Mouse (Mus musculus) lung, postnatal 0 days (tissue): ENCODE results near the gene 4930516K23Rik.

Experiments
- CTCF ChIP-seq: IDR thresholded peaks from 2 replicates; pipeline ENCODE4 v1.5.1; 2016; ENCODE audit warnings: antibody characterized with exemption, mild to moderate bottlenecking
- EP300 ChIP-seq: IDR thresholded peaks from 2 replicates; pipeline ENCODE4 v1.6.1; 2016; ENCODE audit warnings: antibody characterized with exemption, mild to moderate bottlenecking, control low read depth

DNA sequence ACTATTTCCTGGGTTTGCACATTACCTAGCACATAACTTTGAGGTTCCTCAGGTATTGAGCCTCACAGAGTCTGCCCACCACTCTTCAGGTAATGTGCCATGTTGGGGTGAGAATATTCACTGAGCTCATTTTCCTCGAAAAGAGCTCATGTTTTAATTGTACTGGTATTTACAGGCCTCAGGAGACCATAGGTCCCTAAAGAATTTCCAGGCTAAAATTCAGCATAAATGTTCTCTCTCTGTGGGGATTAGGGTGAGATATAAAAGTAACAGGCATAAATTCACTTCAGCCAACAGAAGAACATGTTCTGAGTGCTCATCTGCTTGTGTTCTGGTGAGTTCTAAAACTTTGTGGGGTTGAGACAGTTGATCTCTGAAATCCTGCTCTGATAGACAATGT is 26.1 kb downstream of the 4930516K23Rik start, which contains the start of gene Olfr641:
- no peak for TF ChIP-seq CTCF
- no peak for TF ChIP-seq EP300
